Mouse (Mus musculus) liver, embryonic 13.5 days (tissue): ENCODE data around the gene Stox2. TPM values are rescaled to one million over a fixed set of nuclear protein-coding genes. Genes with fewer than 3 reads are reported as not detected.

ENCODE experiments used
- ATAC-seq: fragments of 200-750 bp; cut with Nextera tagmentation; 2 replicates; pipeline ENCODE4 v1.8.0; 2017; ENCODE audit warnings: low read depth, mild to moderate bottlenecking, moderate number of reproducible peaks, moderate library complexity
- DNase-seq: peaks from one replicate; pipeline ENCODE4 v3.0.0; 2022
- H3K27ac ChIP-seq: fragments of 300-500 bp; sonication (generic); 2 replicates; pipeline ENCODE4 v1.5.1; 2015; ENCODE audit warnings: moderate library complexity, mild to moderate bottlenecking, inconsistent platforms
- H3K27me3 ChIP-seq: fragments of 300-500 bp; sonication (generic); 2 replicates; pipeline ENCODE4 v1.6.1; 2015; ENCODE audit warnings: mild to moderate bottlenecking, inconsistent platforms
- H3K36me3 ChIP-seq: fragments of 300-500 bp; sonication (generic); 2 replicates; pipeline ENCODE4 v1.6.1; 2015; ENCODE audit warnings: mild to moderate bottlenecking, inconsistent platforms
- H3K4me1 ChIP-seq: fragments of 300-500 bp; sonication (generic); replicated peaks from 2 replicates; pipeline ENCODE4 v1.6.1; 2015; ENCODE audit warnings: inconsistent platforms
- H3K4me2 ChIP-seq: fragments of 300-500 bp; sonication (generic); 2 replicates; pipeline ENCODE4 v1.6.1; 2015; ENCODE audit warnings: inconsistent platforms, mild to moderate bottlenecking, moderate library complexity
- H3K4me3 ChIP-seq: fragments of 300-500 bp; sonication (generic); replicated peaks from 2 replicates; pipeline ENCODE4 v1.5.1; 2015; ENCODE audit warnings: mild to moderate bottlenecking, inconsistent platforms
- H3K9ac ChIP-seq: fragments of 300-500 bp; sonication (generic); 2 replicates; pipeline ENCODE4 v1.6.1; 2015; ENCODE audit warnings: mild to moderate bottlenecking, inconsistent platforms
- H3K9me3 ChIP-seq: fragments of 300-500 bp; sonication (generic); replicated peaks from 2 replicates; pipeline ENCODE4 v1.6.1; 2016; ENCODE audit warnings: inconsistent platforms
- WGBS: fragments of 180-500 bp; shearing (Covaris S2); methylation state at CpG from one replicate; pipeline ENCODE4 v1.1.7; 2015; ENCODE audit not compliant: insufficient replicate concordance; 5-methylcytosine and 5-hydroxymethylcytosine counted together
- polyA plus RNA-seq: library from polyadenylated mRNA; unstranded; fragments of >200 nt; fragmentation: Nextera tagmentation; extraction: Ambion mirVana; gene quantifications from 2 replicates; pipeline ENCODE4 v1.2.1, GENCODE M21; 2015

Stox2 gene
- polyA plus RNA-seq, 1 experiment from 2014 or later, result 0.46 TPM

GRCm38 (mm10) chr8:47351914-47352701 is 94.1 kb downstream of the Stox2 start:
- no peaks in the 10 kb centered on the region for H3K9me3 ChIP-seq
- H3K4me2 ChIP-seq, result no peak overlapping the region
- DNase-seq (no peak), ATAC-seq (no peak)
- H3K9ac ChIP-seq, result no peak overlapping the region
- WGBS, result 64% methylated on average over 21 of the region's 21 CpGs
- H3K36me3 ChIP-seq, result no peaks in the 10 kb centered on the region
- H3K27me3 ChIP-seq, result no peaks in the 10 kb centered on the region
- H3K27ac ChIP-seq, result no peak overlapping the region
- H3K4me1 ChIP-seq, result no peaks in the 10 kb centered on the region
- no peak overlapping the region for H3K4me3 ChIP-seq

DNA sequence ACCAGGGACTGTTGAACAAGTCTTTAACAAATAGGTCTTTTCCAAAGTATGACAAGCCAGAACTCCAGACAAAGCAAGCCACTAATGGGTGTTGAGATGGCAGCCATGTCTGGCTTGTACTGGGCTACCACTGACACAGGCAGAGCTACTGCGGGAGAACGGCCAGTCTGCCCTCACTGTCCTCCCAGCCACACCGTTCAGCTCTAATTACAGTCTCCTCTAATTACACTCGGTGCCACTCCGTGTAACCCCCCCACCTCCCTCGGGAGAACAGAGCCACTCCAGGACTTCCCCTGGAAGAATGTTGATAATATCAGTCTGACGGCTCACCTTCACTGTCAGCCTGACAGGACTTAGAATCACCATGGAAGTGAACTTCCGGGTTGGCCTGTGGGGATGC is 97.1 kb downstream of the Stox2 start:
- Histone ChIP-seq H3K4me2 (no peak overlapping the region), H3K36me3 (no peaks in the 10 kb centered on the region), H3K9me3 (no peaks in the 10 kb centered on the region), H3K4me3 (no peak overlapping the region), H3K27me3 (no peaks in the 10 kb centered on the region), H3K9ac (no peak overlapping the region), H3K4me1 (no peaks in the 10 kb centered on the region), H3K27ac (no peak overlapping the region)
- no peak for ATAC-seq
- WGBS, result 64% methylated on average over 8 of the region's 8 CpGs
- no peak for DNase-seq

DNA sequence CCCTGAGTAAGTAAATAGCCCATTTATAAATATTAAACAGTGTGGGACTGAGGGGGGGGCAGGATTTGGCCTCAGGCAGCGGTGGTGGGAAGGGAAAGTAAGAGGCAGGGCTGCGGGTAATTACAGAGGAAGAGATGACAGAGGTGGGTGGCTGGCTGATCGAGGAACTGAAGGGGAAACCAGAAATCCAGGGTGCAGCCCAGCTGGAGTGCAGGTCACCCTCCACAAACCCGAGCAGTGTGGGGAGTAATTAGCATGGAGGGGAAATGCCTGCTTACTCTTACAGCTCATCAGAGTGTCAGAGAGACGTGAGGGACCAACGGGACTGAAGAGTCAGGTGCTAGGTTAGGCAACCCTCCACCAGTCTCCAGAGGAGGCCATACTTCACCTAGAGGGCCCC is 98.4 kb downstream of the Stox2 start:
- Histone ChIP-seq H3K4me2 (no peak overlapping the region), H3K9me3 (no peaks in the 10 kb centered on the region), H3K4me3 (no peak overlapping the region), H3K9ac (no peak overlapping the region), H3K27me3 (no peaks in the 10 kb centered on the region), H3K27ac (no peak overlapping the region), H3K36me3 (no peaks in the 10 kb centered on the region), H3K4me1 (no peaks in the 10 kb centered on the region)
- ATAC-seq (no peak), DNase-seq (no peak)
- WGBS, result 38% methylated on average over 6 of the region's 6 CpGs

- Histone ChIP-seq H3K4me2 (no peak overlapping the region), H3K9me3 (no peaks in the 10 kb centered on the region), H3K27ac (no peak overlapping the region), H3K9ac (no peak overlapping the region), H3K27me3 (no peaks in the 10 kb centered on the region), H3K4me1 (no peaks in the 10 kb centered on the region), H3K36me3 (no peaks in the 10 kb centered on the region), H3K4me3 (no peak overlapping the region)
- no peak for ATAC-seq
- no peak for DNase-seq
- WGBS, result 78% methylated on average over 9 of the region's 9 CpGs
These were observed 100.4 kb downstream of the Stox2 start for GRCm38 (mm10) chr8:47345772-47346103.

DNA sequence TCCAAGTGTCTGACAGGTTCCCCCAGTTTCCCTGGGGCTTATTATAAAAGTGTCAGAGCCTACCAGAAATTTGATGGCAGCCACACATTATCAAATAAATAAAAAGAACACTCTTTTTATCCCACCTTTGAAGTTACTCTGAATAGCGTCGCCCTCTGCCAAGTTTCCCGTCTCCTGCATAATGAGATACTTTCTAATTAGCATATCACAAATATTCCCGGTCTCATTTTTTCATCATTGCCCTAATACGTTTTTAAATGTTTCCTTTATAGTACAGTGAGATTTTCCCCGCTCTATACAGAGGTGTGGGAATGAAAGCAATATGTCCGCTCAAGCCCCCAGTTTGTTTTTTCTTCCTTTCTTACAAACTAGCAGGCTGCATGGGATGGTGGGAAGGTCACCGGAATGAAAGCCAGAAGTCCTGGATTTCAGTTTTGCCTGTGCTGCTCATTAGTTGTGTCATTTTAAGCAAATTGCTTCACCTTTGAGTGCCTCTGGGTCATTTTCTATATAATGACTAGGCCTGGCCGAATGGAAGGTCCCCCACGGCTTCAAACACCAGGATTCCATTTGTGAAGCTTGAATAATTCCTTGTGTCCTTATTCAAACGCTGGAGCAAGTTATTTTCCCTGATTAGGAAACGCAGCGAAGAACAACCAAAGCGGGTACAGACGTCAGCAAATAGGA is 100.9 kb downstream of the Stox2 start:
- Histone ChIP-seq H3K4me3 (no peak overlapping the region), H3K27ac (no peak overlapping the region), H3K27me3 (no peaks in the 10 kb centered on the region), H3K9ac (no peak overlapping the region), H3K9me3 (no peaks in the 10 kb centered on the region), H3K36me3 (no peaks in the 10 kb centered on the region), H3K4me1 (no peaks in the 10 kb centered on the region), H3K4me2 (no peak overlapping the region)
- 66% methylated on average over 15 of the region's 15 CpGs for WGBS
- no peak for ATAC-seq
- DNase-seq, result no peak

GRCm38 (mm10) chr8:47341474-47341873 is 104.7 kb downstream of the Stox2 start:
- Histone ChIP-seq H3K9me3 (no peaks in the 10 kb centered on the region), H3K4me2 (no peak overlapping the region), H3K9ac (no peak overlapping the region), H3K27ac (no peak overlapping the region), H3K27me3 (no peaks in the 10 kb centered on the region), H3K4me1 (no peaks in the 10 kb centered on the region), H3K36me3 (no peaks in the 10 kb centered on the region), H3K4me3 (no peak overlapping the region)
- DNase-seq (no peak), ATAC-seq (no peak)
- 63% methylated on average over 11 of the region's 11 CpGs for WGBS

DNA sequence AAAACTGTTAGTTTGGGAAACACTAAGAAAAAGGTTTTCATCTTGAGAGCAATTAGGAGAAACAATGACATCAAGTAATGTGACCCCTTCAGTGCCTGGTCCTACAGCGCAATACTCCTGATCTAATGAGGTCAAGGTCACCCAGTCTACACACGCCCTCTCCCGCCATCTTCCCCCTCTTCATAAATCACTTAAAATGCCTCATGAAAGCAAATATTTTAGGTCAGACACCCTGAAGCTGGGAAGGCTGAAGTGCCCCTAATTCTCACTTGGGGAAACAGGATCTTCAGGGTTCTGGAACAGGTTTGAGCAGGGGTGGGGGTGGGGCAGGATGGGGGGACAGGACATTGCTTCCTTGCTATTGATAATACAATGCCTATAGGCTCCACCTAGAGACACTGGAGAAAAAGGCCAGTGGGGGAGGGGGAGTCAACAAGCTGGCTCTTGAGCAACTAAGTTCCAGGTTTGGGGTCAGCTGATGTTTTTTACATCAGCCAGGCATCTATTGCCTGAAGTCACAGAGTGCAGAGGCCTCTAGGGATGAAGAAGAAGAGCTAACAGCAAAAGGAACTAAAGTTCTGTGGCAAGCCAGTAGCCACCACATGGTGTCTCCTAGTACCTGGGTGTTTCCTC is 107.4 kb downstream of the Stox2 start:
- H3K4me3 ChIP-seq, result no peak overlapping the region
- H3K27me3 ChIP-seq, result no peaks in the 10 kb centered on the region
- DNase-seq (no peak), ATAC-seq (no peak)
- 64% methylated on average over 3 of the region's 3 CpGs for WGBS
- no peaks in the 10 kb centered on the region for H3K36me3 ChIP-seq
- no peaks in the 10 kb centered on the region for H3K4me1 ChIP-seq
- H3K27ac ChIP-seq, result no peak overlapping the region
- no peaks in the 10 kb centered on the region; the same call in 1 of the 2 replicates for H3K9me3 ChIP-seq
- no peak overlapping the region for H3K9ac ChIP-seq
- no peak overlapping the region for H3K4me2 ChIP-seq

DNA sequence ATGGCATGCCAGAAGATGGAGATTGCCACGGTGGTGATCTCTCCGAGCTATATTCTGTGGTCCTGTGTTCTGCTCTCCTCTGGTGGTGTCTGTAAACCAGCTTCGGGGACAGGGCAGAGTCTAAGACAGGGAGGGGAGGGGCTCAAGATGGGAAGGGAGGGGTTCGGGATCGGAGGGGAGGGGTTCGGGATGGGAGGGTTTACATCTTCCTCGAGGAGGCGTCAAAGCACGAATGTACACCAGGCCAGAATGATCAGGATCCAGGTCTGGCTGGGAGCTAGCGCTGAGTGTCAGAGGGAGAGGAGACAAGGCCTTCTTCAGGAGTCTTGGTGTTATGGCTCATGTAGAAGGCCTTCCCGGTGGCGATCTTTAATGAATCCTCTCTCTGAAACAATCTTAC is 109.7 kb downstream of the Stox2 start:
- no peak overlapping the region for H3K4me2 ChIP-seq
- WGBS, result 76% methylated on average over 12 of the region's 12 CpGs
- H3K9ac ChIP-seq, result no peak overlapping the region
- ATAC-seq, result no peak
- no peaks in the 10 kb centered on the region for H3K4me1 ChIP-seq
- no peak for DNase-seq
- no peaks in the 10 kb centered on the region for H3K27me3 ChIP-seq
- H3K36me3 ChIP-seq, result no peaks in the 10 kb centered on the region
- no peak overlapping the region for H3K27ac ChIP-seq
- no peaks in the 10 kb centered on the region; the same call in 1 of the 2 replicates for H3K9me3 ChIP-seq
- no peak overlapping the region for H3K4me3 ChIP-seq

DNA sequence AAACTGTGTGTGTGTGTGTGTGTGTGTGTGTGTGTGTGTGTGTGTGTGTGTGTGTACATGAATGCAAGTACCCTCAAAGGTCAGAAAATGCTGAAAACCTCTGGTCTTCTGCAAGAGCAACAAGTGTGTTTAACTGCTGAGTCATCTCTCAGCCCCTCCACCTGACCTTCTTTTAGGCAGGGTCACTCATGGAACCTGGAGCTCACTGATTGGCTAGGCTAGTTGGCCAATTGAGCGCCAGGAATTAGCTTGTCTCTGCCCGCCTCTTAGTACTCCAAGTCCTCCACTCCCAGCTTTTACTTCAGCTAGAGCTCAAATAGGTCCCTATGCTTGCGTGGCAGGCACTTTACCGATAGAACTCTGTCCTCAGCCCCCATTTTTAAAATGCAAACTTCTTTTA is 110.2 kb downstream of the Stox2 start:
- H3K9ac ChIP-seq, result no peak overlapping the region
- no peaks in the 10 kb centered on the region for H3K4me1 ChIP-seq
- no peaks in the 10 kb centered on the region; the same call in 1 of the 2 replicates for H3K9me3 ChIP-seq
- no peaks in the 10 kb centered on the region for H3K36me3 ChIP-seq
- 85% methylated on average over 4 of the region's 4 CpGs for WGBS
- H3K4me2 ChIP-seq, result no peak overlapping the region
- DNase-seq (no peak), ATAC-seq (no peak)
- no peak overlapping the region for H3K27ac ChIP-seq
- no peaks in the 10 kb centered on the region for H3K27me3 ChIP-seq
- no peak overlapping the region for H3K4me3 ChIP-seq

GRCm38 (mm10) chr8:47334223-47334757 is 111.9 kb downstream of the Stox2 start:
- Histone ChIP-seq H3K27me3 (no peaks in the 10 kb centered on the region), H3K9ac (no peak overlapping the region), H3K36me3 (no peaks in the 10 kb centered on the region), H3K4me2 (no peak overlapping the region), H3K4me1 (no peaks in the 10 kb centered on the region), H3K9me3 (no peaks in the 10 kb centered on the region; the same call in 1 of the 2 replicates), H3K4me3 (no peak overlapping the region), H3K27ac (no peak overlapping the region)
- no peak for ATAC-seq
- WGBS, result 58% methylated on average over 9 of the region's 9 CpGs
- no peak for DNase-seq

GRCm38 (mm10) chr8:47332941-47333340 is 113.2 kb downstream of the Stox2 start:
- no peaks in the 10 kb centered on the region for H3K4me1 ChIP-seq
- WGBS, result 43% methylated on average over 1 of the region's 1 CpGs
- H3K9me3 ChIP-seq, result no peaks in the 10 kb centered on the region; the same call in 1 of the 2 replicates
- no peak overlapping the region for H3K4me2 ChIP-seq
- H3K36me3 ChIP-seq, result no peaks in the 10 kb centered on the region
- DNase-seq (no peak), ATAC-seq (no peak)
- H3K27ac ChIP-seq, result no peak overlapping the region
- H3K4me3 ChIP-seq, result no peak overlapping the region
- no peaks in the 10 kb centered on the region for H3K27me3 ChIP-seq
- no peak overlapping the region for H3K9ac ChIP-seq
